Mouse (Mus musculus): ENCODE data around the gene Olfr883. TPM values are rescaled to one million over a fixed set of nuclear protein-coding genes. Genes with fewer than 3 reads are reported as not detected.

Olfr883 gene
- polyA plus RNA-seq (2014; fragmentation: Illumina TruSeq; extraction: RNeasy Lipid Tissue Mini Kit (QIAGEN cat#74804); ENCODE audit: low read depth, low replicate concordance) = not detected

DNA sequence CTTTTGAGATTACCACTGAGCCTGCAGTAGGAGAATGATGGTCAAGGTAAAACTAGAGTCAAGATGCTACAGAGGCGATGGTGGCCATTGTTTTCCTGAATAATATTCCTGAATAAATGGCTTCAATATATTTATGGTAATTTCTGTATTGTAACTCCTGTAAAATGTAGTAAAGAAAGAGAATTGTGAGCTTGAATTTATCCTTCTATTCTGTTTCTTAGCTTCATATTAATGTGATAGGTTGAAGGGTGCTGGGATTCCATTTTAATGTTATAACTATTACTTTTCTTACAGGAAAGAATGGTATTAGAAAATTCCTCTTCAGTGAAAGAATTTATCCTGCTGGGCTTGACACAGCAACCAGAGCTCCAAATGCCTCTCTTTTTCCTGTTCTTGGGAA is at the start of gene Olfr883:
Gene Olfr883 (plus strand): TSS at position 301 of the 400 bp plus-strand sequence.

GRCm38 (mm10) chr9:37991525-37991924 is 34.1 kb upstream of the Olfr883 start, which contains the start of gene Olfr881:
Olfr881 (plus strand) TSS chr9:37991825.

GRCm38 (mm10) chr9:38046255-38046654 is 20.6 kb downstream of the Olfr883 start, which contains the start of gene Olfr884:
Olfr884 (plus strand) TSS chr9:38046555.

GRCm38 (mm10) chr9:38061022-38061421 is 35.4 kb downstream of the Olfr883 start, which contains the start of gene Olfr885:
Olfr885 (plus strand) TSS chr9:38061322.

Other genes with a start within 250 kb of the Olfr883 start
- not detected for gene Olfr876, start 222.8 kb upstream of the Olfr883 start, polyA plus RNA-seq (2014; fragmentation: Illumina TruSeq; extraction: RNeasy Lipid Tissue Mini Kit (QIAGEN cat#74804); ENCODE audit: low read depth, low replicate concordance)
- gene Olfr877, start 171.5 kb upstream of the Olfr883 start, polyA plus RNA-seq (2014; fragmentation: Illumina TruSeq; extraction: RNeasy Lipid Tissue Mini Kit (QIAGEN cat#74804); ENCODE audit: low read depth, low replicate concordance) = not detected
- not detected for gene Olfr145, start 129.1 kb upstream of the Olfr883 start, polyA plus RNA-seq (2014; fragmentation: Illumina TruSeq; extraction: RNeasy Lipid Tissue Mini Kit (QIAGEN cat#74804); ENCODE audit: low read depth, low replicate concordance)
- not detected for gene Olfr878, start 108.0 kb upstream of the Olfr883 start, polyA plus RNA-seq (2014; fragmentation: Illumina TruSeq; extraction: RNeasy Lipid Tissue Mini Kit (QIAGEN cat#74804); ENCODE audit: low read depth, low replicate concordance)
- gene Olfr881, start 34.0 kb upstream of the Olfr883 start, polyA plus RNA-seq (2014; fragmentation: Illumina TruSeq; extraction: RNeasy Lipid Tissue Mini Kit (QIAGEN cat#74804); ENCODE audit: low read depth, low replicate concordance) = not detected
- not detected for gene Olfr884, start 20.7 kb downstream of the Olfr883 start, polyA plus RNA-seq (2014; fragmentation: Illumina TruSeq; extraction: RNeasy Lipid Tissue Mini Kit (QIAGEN cat#74804); ENCODE audit: low read depth, low replicate concordance)
- not detected for gene Olfr885, start 35.5 kb downstream of the Olfr883 start, polyA plus RNA-seq (2014; fragmentation: Illumina TruSeq; extraction: RNeasy Lipid Tissue Mini Kit (QIAGEN cat#74804); ENCODE audit: low read depth, low replicate concordance)
- 0.03 TPM for gene Olfr887, start 58.3 kb downstream of the Olfr883 start, polyA plus RNA-seq (2014; fragmentation: Illumina TruSeq; extraction: RNeasy Lipid Tissue Mini Kit (QIAGEN cat#74804); ENCODE audit: low read depth, low replicate concordance)
- not detected for gene Olfr888, start 82.3 kb downstream of the Olfr883 start, polyA plus RNA-seq (2014; fragmentation: Illumina TruSeq; extraction: RNeasy Lipid Tissue Mini Kit (QIAGEN cat#74804); ENCODE audit: low read depth, low replicate concordance)
- gene Olfr889, start 89.4 kb downstream of the Olfr883 start, polyA plus RNA-seq (2014; fragmentation: Illumina TruSeq; extraction: RNeasy Lipid Tissue Mini Kit (QIAGEN cat#74804); ENCODE audit: low read depth, low replicate concordance) = not detected
- gene Olfr890, start 116.7 kb downstream of the Olfr883 start, polyA plus RNA-seq (2014; fragmentation: Illumina TruSeq; extraction: RNeasy Lipid Tissue Mini Kit (QIAGEN cat#74804); ENCODE audit: low read depth, low replicate concordance) = not detected
- not detected for gene Olfr891, start 155.0 kb downstream of the Olfr883 start, polyA plus RNA-seq (2014; fragmentation: Illumina TruSeq; extraction: RNeasy Lipid Tissue Mini Kit (QIAGEN cat#74804); ENCODE audit: low read depth, low replicate concordance)
- not detected for gene Olfr893, start 182.6 kb downstream of the Olfr883 start, polyA plus RNA-seq (2014; fragmentation: Illumina TruSeq; extraction: RNeasy Lipid Tissue Mini Kit (QIAGEN cat#74804); ENCODE audit: low read depth, low replicate concordance)
- gene Olfr894, start 192.2 kb downstream of the Olfr883 start, polyA plus RNA-seq (2014; fragmentation: Illumina TruSeq; extraction: RNeasy Lipid Tissue Mini Kit (QIAGEN cat#74804); ENCODE audit: low read depth, low replicate concordance) = not detected
- gene Olfr143, start 227.0 kb downstream of the Olfr883 start, polyA plus RNA-seq (2014; fragmentation: Illumina TruSeq; extraction: RNeasy Lipid Tissue Mini Kit (QIAGEN cat#74804); ENCODE audit: low read depth, low replicate concordance) = not detected
- not detected for gene Olfr895, start 242.0 kb downstream of the Olfr883 start, polyA plus RNA-seq (2014; fragmentation: Illumina TruSeq; extraction: RNeasy Lipid Tissue Mini Kit (QIAGEN cat#74804); ENCODE audit: low read depth, low replicate concordance)

Measured in testis, adult 10 weeks (tissue).